Mouse (Mus musculus) intestine, postnatal 0 days (tissue): Measurements from ENCODE around the gene Prpf40b. TPM values are rescaled to one million over a fixed set of nuclear protein-coding genes. Genes with fewer than 3 reads are reported as not detected.

Experiments used
- ATAC-seq: fragments of 200-750 bp; cut with Nextera tagmentation; 2 replicates; pipeline ENCODE4 v1.8.0; 2017; ENCODE audit warnings: mild to moderate bottlenecking, moderate TSS enrichment, moderate library complexity
- H3K27ac ChIP-seq: fragments of 300-500 bp; sonication (generic); 2 replicates; pipeline ENCODE4 v1.5.1; 2014; ENCODE audit warnings: mild to moderate bottlenecking, low read depth, low read length, moderate library complexity
- H3K27me3 ChIP-seq: fragments of 300-500 bp; sonication (generic); replicated peaks from 2 replicates; pipeline ENCODE4 v1.6.1; 2014; ENCODE audit warnings: low read length, mixed read lengths; ENCODE audit not compliant: control insufficient read depth, insufficient read depth
- H3K36me3 ChIP-seq: fragments of 300-500 bp; sonication (generic); 2 replicates; pipeline ENCODE4 v1.6.1; 2014; ENCODE audit warnings: mild to moderate bottlenecking, moderate library complexity; ENCODE audit not compliant: control insufficient read depth, insufficient read depth
- H3K4me1 ChIP-seq: fragments of 300-500 bp; sonication (generic); replicated peaks from 2 replicates; pipeline ENCODE4 v1.6.1; 2014; ENCODE audit warnings: antibody characterized with exemption, low read length, mixed read lengths; ENCODE audit not compliant: control insufficient read depth, insufficient read depth
- H3K4me2 ChIP-seq: fragments of 300-500 bp; sonication (generic); replicated peaks from 2 replicates; pipeline ENCODE4 v1.6.1; 2014; ENCODE audit warnings: low read depth, mild to moderate bottlenecking, moderate library complexity
- H3K4me3 ChIP-seq: fragments of 300-500 bp; sonication (generic); 2 replicates; pipeline ENCODE4 v1.5.1; 2014; ENCODE audit warnings: low read depth, low read length
- H3K9ac ChIP-seq: fragments of 300-500 bp; sonication (generic); 2 replicates; pipeline ENCODE4 v1.6.1; 2014; ENCODE audit warnings: mild to moderate bottlenecking, low read depth, low read length
- H3K9me3 ChIP-seq: fragments of 300-500 bp; sonication (generic); 2 replicates; pipeline ENCODE4 v1.6.1; 2016; ENCODE audit warnings: mixed run types; ENCODE audit not compliant: control insufficient read depth
- CTCF ChIP-seq: sonication (generic); IDR thresholded peaks from 2 replicates; pipeline ENCODE4 v1.5.1; 2016; ENCODE audit warnings: low read depth, mild to moderate bottlenecking, control low read depth, antibody characterized with exemption, moderate library complexity
- WGBS: fragments of 180-500 bp; shearing (Covaris S2); extraction: QIAGEN DNeasy Blood & Tissue Kit; methylation state at CpG from one replicate; pipeline ENCODE4 v1.1.7; 2014; 5-methylcytosine and 5-hydroxymethylcytosine counted together
- polyA plus RNA-seq: library from polyadenylated mRNA; unstranded; fragments of >200 nt; fragmentation: Nextera tagmentation; extraction: Ambion mirVana; gene quantifications from 2 replicates; pipeline ENCODE4 v1.2.1, GENCODE M21; 2015

The Prpf40b gene
- polyA plus RNA-seq, 1 experiment from 2014 or later: 10.8 TPM

DNA sequence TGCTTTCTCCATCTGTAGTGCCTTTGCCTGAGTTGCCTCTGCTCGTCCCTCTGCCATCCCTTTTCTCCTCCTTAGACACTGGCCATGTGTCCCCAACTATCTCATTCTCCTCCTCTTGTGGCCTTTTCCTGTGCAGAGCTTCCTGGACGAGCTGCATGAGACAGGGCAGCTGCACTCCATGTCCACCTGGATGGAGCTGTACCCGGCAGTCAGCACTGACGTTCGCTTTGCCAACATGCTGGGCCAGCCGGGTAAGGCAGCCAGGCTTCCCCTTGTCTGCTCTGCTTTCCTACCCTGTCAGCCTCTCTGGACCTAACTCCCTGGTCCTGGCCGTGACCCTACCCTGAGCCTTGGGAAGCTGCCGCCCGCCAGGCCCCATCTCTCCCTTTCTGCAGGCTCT is 14.7 kb downstream of the Prpf40b start:
- H3K4me1 ChIP-seq: no peaks in the 10 kb centered on the region
- H3K9ac ChIP-seq: no peak overlapping the region
- 91% methylated on average over 9 of the region's 9 CpGs for WGBS
- no peak overlapping the region for H3K4me3 ChIP-seq
- no peak for TF ChIP-seq CTCF
- H3K27me3 ChIP-seq: no peaks in the 10 kb centered on the region
- peaks cover 53% of the 10 kb centered on the region for H3K36me3 ChIP-seq
- H3K9me3 ChIP-seq: no peaks in the 10 kb centered on the region
- no peak for ATAC-seq
- H3K4me2 ChIP-seq: no peak overlapping the region
- no peak overlapping the region for H3K27ac ChIP-seq

DNA sequence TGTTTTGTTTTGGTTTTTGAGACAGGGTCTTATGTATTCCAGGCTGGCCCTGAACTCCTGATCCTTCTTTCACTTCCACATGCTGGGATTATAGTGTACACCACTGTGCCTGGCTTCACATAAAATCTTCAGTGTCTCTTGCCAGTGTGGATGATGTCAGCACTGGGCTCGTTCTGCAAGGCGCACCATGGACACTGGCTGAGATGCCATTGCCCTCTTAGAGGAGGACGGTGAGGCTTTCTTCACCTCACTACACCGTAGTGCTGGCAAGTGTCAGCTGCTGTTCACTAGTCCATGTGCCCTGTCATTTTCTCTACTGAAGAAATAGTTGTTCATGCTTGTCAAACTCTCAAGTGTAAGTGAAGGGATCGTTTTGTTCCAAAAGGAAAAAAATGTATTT is 15.7 kb downstream of the Prpf40b start:
- Histone ChIP-seq H3K9ac (no peak overlapping the region), H3K27me3 (no peaks in the 10 kb centered on the region), H3K4me1 (no peaks in the 10 kb centered on the region), H3K36me3 (peaks cover 55% of the 10 kb centered on the region), H3K27ac (no peak overlapping the region), H3K4me2 (no peak overlapping the region), H3K9me3 (no peaks in the 10 kb centered on the region), H3K4me3 (no peak overlapping the region)
- WGBS: 91% methylated on average over 5 of the region's 5 CpGs
- no peak for ATAC-seq
- TF ChIP-seq CTCF: no peak

DNA sequence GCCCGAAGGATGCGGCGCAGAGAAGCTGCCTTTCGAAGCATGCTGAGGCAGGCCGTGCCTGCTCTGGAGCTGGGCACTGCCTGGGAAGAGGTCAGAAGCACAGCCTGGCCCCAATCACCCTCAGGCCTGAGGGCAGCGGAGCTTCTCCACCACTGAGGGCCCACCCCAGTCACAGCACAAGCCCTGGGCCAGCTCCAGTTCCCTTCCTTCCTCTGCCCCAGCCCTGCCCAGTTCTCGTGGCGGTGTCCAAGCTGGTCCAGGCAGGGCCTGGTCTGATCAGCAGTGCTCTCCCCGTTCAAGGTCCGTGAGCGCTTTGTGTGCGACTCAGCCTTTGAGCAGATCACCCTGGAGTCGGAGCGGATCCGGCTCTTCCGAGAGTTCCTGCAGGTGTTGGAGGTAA is 20.0 kb downstream of the Prpf40b start:
- H3K9ac ChIP-seq: no peak overlapping the region
- no peaks in the 10 kb centered on the region for H3K4me1 ChIP-seq
- no peak for TF ChIP-seq CTCF
- H3K36me3 ChIP-seq: peaks cover 41% of the 10 kb centered on the region
- H3K27ac ChIP-seq: no peak overlapping the region
- H3K4me2 ChIP-seq: no peak overlapping the region
- H3K27me3 ChIP-seq: no peaks in the 10 kb centered on the region
- no peak overlapping the region for H3K4me3 ChIP-seq
- WGBS: 74% methylated on average over 16 of the region's 16 CpGs
- H3K9me3 ChIP-seq: no peaks in the 10 kb centered on the region
- ATAC-seq: no peak

DNA sequence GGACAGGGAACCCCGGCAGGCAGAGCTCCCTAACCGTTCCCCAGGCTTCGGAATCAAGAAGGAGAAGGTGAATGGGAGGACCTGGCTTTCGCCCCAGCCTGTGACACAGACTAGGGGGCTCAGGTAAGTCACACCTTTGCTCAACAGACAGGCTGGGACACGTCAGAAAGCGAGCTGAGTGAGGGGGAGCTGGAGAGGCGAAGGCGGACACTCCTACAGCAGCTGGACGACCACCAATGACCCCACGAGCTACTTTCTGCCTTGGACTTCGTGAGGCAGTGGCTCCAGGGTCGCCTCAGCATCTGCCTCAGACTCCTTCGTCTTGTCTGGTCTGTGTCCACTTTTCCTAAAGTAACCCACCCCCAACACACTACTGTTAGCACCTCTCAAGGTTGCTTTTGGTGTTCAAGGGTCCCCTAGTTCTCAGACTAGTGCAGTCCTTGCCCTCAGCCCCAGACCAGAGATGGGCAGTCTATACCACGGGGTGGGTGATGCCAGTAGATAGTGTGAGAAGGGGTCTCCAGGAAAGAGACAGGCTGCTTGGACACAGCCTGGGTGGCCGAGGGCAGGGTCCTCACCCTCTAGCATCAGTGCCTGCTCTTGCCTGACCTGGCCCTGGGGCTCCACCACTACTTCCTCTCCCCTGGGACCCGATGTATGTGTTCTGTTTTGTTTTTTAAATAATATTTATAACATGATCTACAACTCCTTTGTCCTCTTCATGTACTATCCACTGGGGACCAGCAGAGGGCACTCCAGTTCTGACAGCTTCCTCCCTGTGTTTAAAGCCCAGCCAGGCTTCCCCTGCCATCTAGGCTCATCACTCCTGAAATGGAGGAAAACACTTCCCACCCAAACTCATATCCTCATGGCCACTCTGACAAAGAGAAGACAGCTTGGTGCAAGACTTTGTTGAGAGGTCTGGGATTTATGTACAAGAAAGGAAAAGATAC is 21.7 kb downstream of the Prpf40b start:
- H3K27ac ChIP-seq: peak overlapping the region; percentile 16; the same call in 1 of the 2 replicates
- peaks cover 47% of the 10 kb centered on the region for H3K36me3 ChIP-seq
- H3K9ac ChIP-seq: no peak overlapping the region
- ATAC-seq: peak; percentile 25; the same call in 1 of the 2 replicates
- TF ChIP-seq CTCF: peak; percentile 87
- no peak overlapping the region for H3K4me3 ChIP-seq
- H3K9me3 ChIP-seq: no peaks in the 10 kb centered on the region
- WGBS: 78% methylated on average over 16 of the region's 16 CpGs
- H3K4me2 ChIP-seq: no peak overlapping the region
- H3K27me3 ChIP-seq: no peaks in the 10 kb centered on the region
- H3K4me1 ChIP-seq: no peaks in the 10 kb centered on the region

DNA sequence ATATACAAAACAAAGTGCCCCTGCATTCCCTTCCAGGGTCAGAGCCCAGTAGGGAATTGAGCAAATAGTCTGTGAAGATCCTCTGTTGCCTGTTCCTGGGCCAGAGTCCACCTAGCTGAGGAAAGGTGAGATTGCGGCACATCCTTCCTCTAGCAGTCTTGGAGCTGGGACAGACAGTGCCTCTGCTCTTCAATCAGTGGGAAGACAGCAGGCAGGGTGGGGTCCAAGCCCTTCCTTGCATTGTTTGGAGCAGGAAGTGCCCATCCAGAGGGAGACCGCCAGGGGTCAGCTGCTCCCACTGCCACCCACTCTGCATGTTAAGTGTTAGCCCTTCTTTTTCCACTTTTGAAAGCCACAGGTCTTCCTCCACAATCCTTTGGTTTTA is 22.4 kb downstream of the Prpf40b start:
- H3K4me1 ChIP-seq: no peaks in the 10 kb centered on the region
- no peak overlapping the region for H3K9ac ChIP-seq
- peak; percentile 50 for TF ChIP-seq CTCF
- H3K27ac ChIP-seq: peak overlapping the region; percentile 41
- H3K4me3 ChIP-seq: no peak overlapping the region
- ATAC-seq: peak; percentile 42; the same call in 1 of the 2 replicates
- WGBS: 75% methylated on average over 2 of the region's 2 CpGs
- no peaks in the 10 kb centered on the region for H3K27me3 ChIP-seq
- H3K9me3 ChIP-seq: no peaks in the 10 kb centered on the region
- H3K4me2 ChIP-seq: no peak overlapping the region
- peaks cover 52% of the 10 kb centered on the region for H3K36me3 ChIP-seq

DNA sequence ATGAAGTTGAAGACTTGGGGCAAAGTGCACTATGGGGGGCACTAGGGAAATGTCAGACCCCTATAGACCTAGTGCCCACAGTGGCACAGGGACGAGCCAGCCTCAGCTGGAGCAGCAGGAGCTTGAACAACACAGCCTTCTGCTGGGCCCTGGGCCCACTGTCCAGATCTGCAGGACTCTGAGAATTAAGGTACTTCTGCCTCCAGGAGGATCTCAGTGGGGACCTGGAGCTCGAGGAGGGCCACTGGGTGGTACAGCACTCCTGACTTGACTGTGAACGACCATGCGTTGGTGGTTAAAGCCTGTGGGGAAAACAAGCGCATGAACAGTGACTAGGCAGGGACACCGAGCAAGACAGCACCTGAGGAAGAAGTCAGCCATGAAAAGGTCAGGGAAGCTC is 23.2 kb downstream of the Prpf40b start:
- Histone ChIP-seq H3K36me3 (peaks cover 60% of the 10 kb centered on the region), H3K27ac (peak overlapping the region; percentile 41), H3K4me2 (no peak overlapping the region), H3K4me1 (no peaks in the 10 kb centered on the region), H3K27me3 (no peaks in the 10 kb centered on the region), H3K9me3 (no peaks in the 10 kb centered on the region), H3K4me3 (no peak overlapping the region), H3K9ac (no peak overlapping the region)
- 85% methylated on average over 6 of the region's 6 CpGs for WGBS
- ATAC-seq: no peak
- TF ChIP-seq CTCF: no peak
